Mouse (Mus musculus) T-helper 17 cell (primary cell): Measurements from ENCODE around the gene Acvr2b.

Source experiments
- in situ Hi-C, 2 experiments: fragments of 300-600 bp; cut with MboI, MseI; formaldehyde crosslinking; loops; 1 replicate in 1 of 2; 2 replicates in 1 of 2; pipeline ENCODE4 v1.15.1; 2025; ENCODE audit warnings: high pct_unique_total_duplicates in 2 of 2

Acvr2b gene

GRCm38 (mm10) chr9:119407884-119408283 lies 6.0 kb downstream of the Acvr2b start:
- in situ Hi-C loops = loop anchor here in 1 of 2 experiments (10.0 kb wide), 1 partner anchor 1563 kb away; no protein-coding TSS in a partner anchor

GRCm38 (mm10) chr9:119408898-119409664 lies 7.2 kb downstream of the Acvr2b start:
- in situ Hi-C loops = loop anchor here in 1 of 2 experiments (10.0 kb wide), 1 partner anchor 1564 kb away; no protein-coding TSS in a partner anchor

GRCm38 (mm10) chr9:119409864-119410263 lies 7.9 kb downstream of the Acvr2b start:
- in situ Hi-C loops = loop anchor here in 1 of 2 experiments (10.0 kb wide), 1 partner anchor 1565 kb away; no protein-coding TSS in a partner anchor

- in situ Hi-C loops = no loop called here
These were observed 16.1 kb downstream of the Acvr2b start for GRCm38 (mm10) chr9:119418025-119418424.

- in situ Hi-C loops = no loop called here
These were observed 18.0 kb downstream of the Acvr2b start for GRCm38 (mm10) chr9:119419852-119420438.

- in situ Hi-C loops = no loop called here
These were observed 23.5 kb downstream of the Acvr2b start for GRCm38 (mm10) chr9:119425217-119425975.

GRCm38 (mm10) chr9:119425976-119426415 lies 24.1 kb downstream of the Acvr2b start:
- in situ Hi-C loops = no loop called here

- in situ Hi-C loops = no loop called here
These were observed 24.6 kb downstream of the Acvr2b start for GRCm38 (mm10) chr9:119426483-119426882.

- in situ Hi-C loops = no loop called here
These were observed 28.4 kb downstream of the Acvr2b start for GRCm38 (mm10) chr9:119430311-119430710.

- in situ Hi-C loops = no loop called here
These were observed 33.9 kb downstream of the Acvr2b start for GRCm38 (mm10) chr9:119435855-119436254.

- in situ Hi-C loops = no loop called here
These were observed 36.1 kb downstream of the Acvr2b start for GRCm38 (mm10) chr9:119438065-119438464.

- in situ Hi-C loops = no loop called here
These were observed 36.6 kb downstream of the Acvr2b start for GRCm38 (mm10) chr9:119438498-119439000.

GRCm38 (mm10) chr9:119444738-119445429 lies 43.0 kb downstream of the Acvr2b start, which contains the start of gene Exog:
Gene Exog, plus strand, starts transcription at chr9:119444943.
- in situ Hi-C loops = no loop called here

- in situ Hi-C loops = no loop called here
These were observed 43.8 kb downstream of the Acvr2b start for GRCm38 (mm10) chr9:119445737-119446136.

GRCm38 (mm10) chr9:119455967-119456366 lies 54.0 kb downstream of the Acvr2b start:
- in situ Hi-C loops = no loop called here

- in situ Hi-C loops = no loop called here
These were observed 55.2 kb downstream of the Acvr2b start for GRCm38 (mm10) chr9:119457122-119457521.

GRCm38 (mm10) chr9:119460410-119460809 lies 58.5 kb downstream of the Acvr2b start:
- in situ Hi-C loops = no loop called here

GRCm38 (mm10) chr9:119465056-119465455 lies 63.1 kb downstream of the Acvr2b start:
- in situ Hi-C loops = no loop called here

- in situ Hi-C loops = no loop called here
These were observed 63.7 kb downstream of the Acvr2b start for GRCm38 (mm10) chr9:119465595-119465994.

GRCm38 (mm10) chr9:119469691-119470353 lies 67.9 kb downstream of the Acvr2b start:
- in situ Hi-C loops = loop anchor here (5.0 kb wide), 2 partner anchors 102 to 1792 kb away; no protein-coding TSS in a partner anchor
